Mouse (Mus musculus) brain, embryonic 14.5 days (tissue): ENCODE data around the gene Zfp358.

Source experiments
- CTCF ChIP-seq: fragments of 200-500 bp; IDR thresholded peaks from 2 replicates; pipeline ENCODE4 v1.5.1; 2012; ENCODE audit warnings: inconsistent platforms, mild to moderate bottlenecking, moderate library complexity, borderline replicate concordance; ENCODE audit not compliant: insufficient read depth, insufficient read length; ENCODE audit errors: extremely low read depth
- POLR2A ChIP-seq: fragments of 200-500 bp; IDR thresholded peaks from 2 replicates; pipeline ENCODE4 v1.6.1; 2012; ENCODE audit warnings: mild to moderate bottlenecking, inconsistent platforms, borderline replicate concordance; ENCODE audit not compliant: poor library complexity, insufficient read depth, insufficient read length, severe bottlenecking; ENCODE audit errors: extremely low read depth

- TF ChIP-seq CTCF = no peak
- TF ChIP-seq POLR2A = no peak
These were observed 15.2 kb downstream of the Zfp358 start for GRCm38 (mm10) chr8:3507979-3508754.
